Mouse (Mus musculus) midbrain, postnatal 0 days (tissue): ENCODE results near the gene Anapc1. TPM values are rescaled to one million over a fixed set of nuclear protein-coding genes. Genes with fewer than 3 reads are reported as not detected.

Experiments
- ATAC-seq: fragments of 200-750 bp; cut with Nextera tagmentation; 2 replicates; pipeline ENCODE4 v1.8.0; 2017; ENCODE audit warnings: moderate number of reproducible peaks, mild to moderate bottlenecking, moderate TSS enrichment, moderate library complexity; ENCODE audit not compliant: low FRiP score
- DNase-seq: peaks from one replicate; pipeline ENCODE4 v3.0.0-alpha.2; 2015; ENCODE audit warnings: low spot score
- H3K27ac ChIP-seq: fragments of 300-500 bp; sonication (generic); 2 replicates; pipeline ENCODE4 v1.5.1; 2014; ENCODE audit warnings: low read depth, mild to moderate bottlenecking, low read length, mixed read lengths
- H3K27me3 ChIP-seq: fragments of 300-500 bp; sonication (generic); 2 replicates; pipeline ENCODE4 v1.6.1; 2014; ENCODE audit warnings: low read length, control low read depth, mixed read lengths; ENCODE audit not compliant: insufficient read depth
- H3K36me3 ChIP-seq: fragments of 300-500 bp; sonication (generic); 2 replicates; pipeline ENCODE4 v1.6.1; 2014; ENCODE audit warnings: low read length, control low read depth, mixed read lengths; ENCODE audit not compliant: insufficient read depth
- H3K4me1 ChIP-seq: fragments of 300-500 bp; sonication (generic); 2 replicates; pipeline ENCODE4 v1.6.1; 2014; ENCODE audit warnings: mild to moderate bottlenecking, control low read depth, antibody characterized with exemption, low read length, mixed read lengths; ENCODE audit not compliant: insufficient read depth
- H3K4me2 ChIP-seq: fragments of 300-500 bp; sonication (generic); 2 replicates; pipeline ENCODE4 v1.6.1; 2014; ENCODE audit warnings: low read depth, mild to moderate bottlenecking, low read length, mixed read lengths; ENCODE audit not compliant: poor library complexity, severe bottlenecking
- H3K4me3 ChIP-seq: fragments of 300-500 bp; sonication (generic); 2 replicates; pipeline ENCODE4 v1.5.1; 2014; ENCODE audit warnings: low read depth, mild to moderate bottlenecking, low read length, moderate library complexity
- H3K9ac ChIP-seq: fragments of 300-500 bp; sonication (generic); replicated peaks from 2 replicates; pipeline ENCODE4 v1.6.1; 2014; ENCODE audit warnings: mild to moderate bottlenecking, low read length, moderate library complexity, mixed read lengths; ENCODE audit not compliant: poor library complexity, severe bottlenecking
- H3K9me3 ChIP-seq: fragments of 300-500 bp; sonication (generic); 2 replicates; pipeline ENCODE4 v1.6.1; 2016; ENCODE audit warnings: low read length, control low read depth
- CTCF ChIP-seq: IDR thresholded peaks from 2 replicates; pipeline ENCODE4 v1.5.1; 2016; ENCODE audit warnings: antibody characterized with exemption, mild to moderate bottlenecking
- WGBS: fragments of 180-500 bp; shearing (Covaris S2); extraction: QIAGEN DNeasy Blood & Tissue Kit; methylation state at CpG from one replicate; pipeline ENCODE4 v1.1.7; 2014; 5-methylcytosine and 5-hydroxymethylcytosine counted together
- polyA plus RNA-seq: library from polyadenylated mRNA; unstranded; fragments of >200 nt; fragmentation: Nextera tagmentation; extraction: Ambion mirVana; gene quantifications from 2 replicates; pipeline ENCODE4 v1.2.1, GENCODE M21; 2015
- total RNA-seq: library from RNA; depleted of rRNA; stranded (reverse); fragments of >200 nt; gene quantifications from 2 replicates; pipeline ENCODE4 v1.2.3, GENCODE M21; 2014

Anapc1 gene
- total and polyA plus RNA-seq, 2 experiments from 2014 or later: 25.3 to 65.2 TPM

GRCm38 (mm10) chr2:128687558-128688120, 448 bp upstream of the Anapc1 start:
- DNase-seq (peak; percentile 85), ATAC-seq (peak; percentile 89)
- H3K9me3 ChIP-seq: no peaks in the 10 kb centered on the region

GRCm38 (mm10) chr2:128680661-128681060, 6.5 kb downstream of the Anapc1 start:
- no peak for TF ChIP-seq CTCF
- ATAC-seq: no peak
- DNase-seq: no peak
- 87% methylated on average over 4 of the region's 4 CpGs for WGBS
- no peaks in the 10 kb centered on the region for H3K9me3 ChIP-seq
- no peaks in the 10 kb centered on the region for H3K4me1 ChIP-seq
- H3K4me2 ChIP-seq: no peak overlapping the region
- no peak overlapping the region for H3K27ac ChIP-seq
- no peak overlapping the region for H3K9ac ChIP-seq
- peaks cover 35% of the 10 kb centered on the region for H3K36me3 ChIP-seq
- H3K4me3 ChIP-seq: no peak overlapping the region
- no peaks in the 10 kb centered on the region for H3K27me3 ChIP-seq

More at GRCm38 (mm10) chr2:128687558-128688120, 448 bp upstream of the Anapc1 start:
- H3K4me2 ChIP-seq: peak overlapping the region; percentile 64
- TF ChIP-seq CTCF: peak; percentile 47
- H3K36me3 ChIP-seq: peaks cover 5% of the 10 kb centered on the region
- no peaks in the 10 kb centered on the region for H3K27me3 ChIP-seq
- 44% methylated on average over 10 of the region's 10 CpGs for WGBS
- H3K4me3 ChIP-seq: peak overlapping the region; percentile 94
- H3K4me1 ChIP-seq: peaks cover 5% of the 10 kb centered on the region; the same call in 1 of the 2 replicates
- peak overlapping the region; percentile 91 for H3K9ac ChIP-seq
- H3K27ac ChIP-seq: peak overlapping the region; percentile 91

- no peaks in the 10 kb centered on the region for H3K9me3 ChIP-seq
- ATAC-seq: no peak
- no peaks in the 10 kb centered on the region for H3K4me1 ChIP-seq
- TF ChIP-seq CTCF: no peak
- no peak for DNase-seq
- H3K4me2 ChIP-seq: no peak overlapping the region
- no peak overlapping the region for H3K27ac ChIP-seq
- H3K9ac ChIP-seq: no peak overlapping the region
- no peak overlapping the region for H3K4me3 ChIP-seq
- H3K36me3 ChIP-seq: peaks cover 76% of the 10 kb centered on the region
- WGBS: 100% methylated on average over 1 of the region's 1 CpGs
- no peaks in the 10 kb centered on the region for H3K27me3 ChIP-seq
Measured at GRCm38 (mm10) chr2:128620578-128620977, 66.6 kb downstream of the Anapc1 start.

GRCm38 (mm10) chr2:128615366-128615765, 71.8 kb downstream of the Anapc1 start:
- WGBS: 95% methylated on average over 4 of the region's 4 CpGs

GRCm38 (mm10) chr2:128613365-128613764, 73.8 kb downstream of the Anapc1 start:
- H3K9me3 ChIP-seq: no peaks in the 10 kb centered on the region
- no peak overlapping the region for H3K4me3 ChIP-seq
- no peak for DNase-seq
- no peak overlapping the region for H3K4me2 ChIP-seq
- no peaks in the 10 kb centered on the region for H3K4me1 ChIP-seq
- no peak for ATAC-seq
- WGBS: 88% methylated on average over 5 of the region's 5 CpGs
- no peak overlapping the region for H3K9ac ChIP-seq
- no peaks in the 10 kb centered on the region for H3K27me3 ChIP-seq
- H3K27ac ChIP-seq: no peak overlapping the region
- TF ChIP-seq CTCF: no peak
- peaks cover 59% of the 10 kb centered on the region for H3K36me3 ChIP-seq

More at GRCm38 (mm10) chr2:128615366-128615765, 71.8 kb downstream of the Anapc1 start:
- Histone ChIP-seq H3K4me2 (no peak overlapping the region), H3K27ac (no peak overlapping the region), H3K27me3 (no peaks in the 10 kb centered on the region), H3K4me3 (no peak overlapping the region), H3K36me3 (peaks cover 79% of the 10 kb centered on the region), H3K9ac (no peak overlapping the region), H3K4me1 (no peaks in the 10 kb centered on the region), H3K9me3 (no peaks in the 10 kb centered on the region)
- no peak for TF ChIP-seq CTCF
- DNase-seq (no peak), ATAC-seq (no peak)

GRCm38 (mm10) chr2:128612275-128612674, 74.9 kb downstream of the Anapc1 start:
- TF ChIP-seq CTCF: no peak
- H3K4me2 ChIP-seq: no peak overlapping the region
- peaks cover 48% of the 10 kb centered on the region for H3K36me3 ChIP-seq
- no peak overlapping the region for H3K27ac ChIP-seq
- 90% methylated on average over 7 of the region's 7 CpGs for WGBS
- ATAC-seq (no peak), DNase-seq (no peak)
- no peak overlapping the region for H3K9ac ChIP-seq
- H3K27me3 ChIP-seq: no peaks in the 10 kb centered on the region
- no peaks in the 10 kb centered on the region for H3K4me1 ChIP-seq
- H3K9me3 ChIP-seq: no peaks in the 10 kb centered on the region
- no peak overlapping the region for H3K4me3 ChIP-seq
